Mouse (Mus musculus) thymus, adult 2 months (tissue): ENCODE measurements around the gene Smyd1.
"Not testable (repeated sequence)": the region's sequence is repeated elsewhere in the genome, so short reads cannot be mapped to it uniquely, and the experiment has no call there.

Experiments used
- CTCF ChIP-seq: fragments of 200-500 bp; IDR thresholded peaks from 2 replicates; pipeline ENCODE4 v1.5.1; 2012; ENCODE audit warnings: mild to moderate bottlenecking, control low read depth, low read length, moderate library complexity, borderline replicate concordance; ENCODE audit not compliant: control insufficient read depth, poor library complexity, insufficient read depth; ENCODE audit errors: extremely low read depth
- POLR2A ChIP-seq: fragments of 200-500 bp; IDR thresholded peaks from 2 replicates; pipeline ENCODE4 v1.6.1; 2012; ENCODE audit warnings: mild to moderate bottlenecking, low read length, control low read depth, moderate library complexity; ENCODE audit not compliant: control insufficient read depth, poor library complexity, insufficient read depth; ENCODE audit errors: extremely low read depth

GRCm38 (mm10) chr6:71267603-71268002 lies 54.4 kb downstream of the Smyd1 start:
- not testable (repeated sequence) for TF ChIP-seq POLR2A, CTCF
